Mouse (Mus musculus): ENCODE data around the gene Abo. TPM values are rescaled to one million over a fixed set of nuclear protein-coding genes. Genes with fewer than 3 reads are reported as not detected.

Gene Abo
- total RNA-seq, 2 experiments from 2014 or later = not detected

GRCm38 (mm10) chr2:26870666-26871065, 5.9 kb upstream of the Abo start:
- DNase-seq (ENCODE audit: low spot score) = no peak

- DNase-seq (ENCODE audit: low spot score) = no peak
Measured at GRCm38 (mm10) chr2:26862856-26863255, 1.9 kb downstream of the Abo start.

- DNase-seq (ENCODE audit: low spot score) = no peak
Measured at GRCm38 (mm10) chr2:26847706-26848105, 17.1 kb downstream of the Abo start.

GRCm38 (mm10) chr2:26832478-26832877, 32.3 kb downstream of the Abo start:
- no peak for DNase-seq (ENCODE audit: low spot score)

- no peak for DNase-seq (ENCODE audit: low spot score)
Measured at GRCm38 (mm10) chr2:26828047-26828446, 36.7 kb downstream of the Abo start.

GRCm38 (mm10) chr2:26827261-26827975, 37.4 kb downstream of the Abo start:
- no peak for DNase-seq (ENCODE audit: low spot score)

Other genes starting within 250 kb of the Abo start
- 1 to 10 TPM; 1.9 TPM for gene Fam69b, start 236.5 kb downstream of the Abo start, total RNA-seq (2021)
- gene Lcn4, start 193.7 kb downstream of the Abo start, total RNA-seq (2021) = not detected
- gene Surf6, start 37.9 kb upstream of the Abo start, total RNA-seq (2021) = 10 to 100 TPM; 11.6 to 12.1 TPM
- gene Med22, start 45.7 kb upstream of the Abo start, total RNA-seq (2021) = 10 to 100 TPM; 16.7 to 17.4 TPM
- 100 to 1,000 TPM; 278 to 285 TPM for gene Rpl7a, start 45.8 kb upstream of the Abo start, total RNA-seq (2021)
- 10 to 100 TPM; 11.5 to 12.5 TPM for gene Surf2, start 51.4 kb upstream of the Abo start, total RNA-seq (2021)
- gene Surf1, start 51.6 kb upstream of the Abo start, total RNA-seq (2021) = 10 to 100 TPM; 41.4 to 43.1 TPM
- gene Surf4, start 68.9 kb upstream of the Abo start, total RNA-seq (2021) = 10 to 100 TPM; 69.8 to 70.0 TPM
- gene Stkld1, start 69.1 kb upstream of the Abo start, total RNA-seq (2021) = under 1 TPM in 1 of 2 experiments, not detected in 1; 0.24 TPM
- 10 to 100 TPM; 14.4 to 14.7 TPM for gene Rexo4, start 99.4 kb upstream of the Abo start, total RNA-seq (2021)
- gene Adamts13, start 108.4 kb upstream of the Abo start, total RNA-seq (2021) = not detected
- 10 to 100 TPM; 31.2 to 34.2 TPM for gene Cacfd1, start 144.9 kb upstream of the Abo start, total RNA-seq (2021)
- gene Slc2a6, start 163.0 kb upstream of the Abo start, total RNA-seq (2021) = under 1 TPM in 1 of 2 experiments, not detected in 1; 0.17 TPM
- under 1 TPM; 0.18 to 0.21 TPM for gene Mymk, start 207.2 kb upstream of the Abo start, total RNA-seq (2021)
- gene Adamtsl2, start 214.4 kb upstream of the Abo start, total RNA-seq (2021) = 1 to 10 TPM; 2.7 to 6.9 TPM